In the genomic region with DNA sequence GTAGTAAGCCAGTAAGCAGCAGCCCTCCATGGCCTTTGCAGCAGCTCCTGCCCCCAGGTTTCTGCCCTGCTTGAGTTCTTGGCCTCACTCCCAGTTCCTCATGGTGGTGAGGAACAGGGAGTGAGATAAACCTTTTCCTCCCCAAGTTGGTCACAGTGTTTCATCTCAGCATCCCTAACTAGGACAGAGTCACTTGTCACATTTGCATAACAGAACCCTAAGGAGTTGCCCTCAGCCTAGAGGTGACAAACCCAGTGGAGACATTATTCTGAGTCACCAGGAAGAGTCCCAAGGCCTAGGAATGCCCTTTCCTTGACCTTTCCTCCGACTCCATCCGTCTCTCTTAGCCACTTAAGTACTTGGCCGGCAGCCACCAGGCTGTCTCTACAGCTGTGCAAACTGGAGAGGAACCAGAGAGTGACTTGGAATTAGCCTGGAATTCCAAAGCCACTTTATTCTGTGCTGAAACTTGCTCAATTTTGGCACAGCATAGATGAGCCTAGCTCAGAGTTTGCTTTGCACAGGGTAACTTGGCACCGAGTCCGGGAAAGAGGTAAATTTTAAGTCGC, we compare ENCODE assay signal across 9 mouse cellular contexts.
DNase-seq lines count a peak whose midpoint lies in the region; ATAC-seq lines count a peak whose summit lies in the region.
"Had no signal": no experiment of that assay in that cellular context is flagged by ENCODE, and none has a peak within 500 bp of the region (broad histone marks: within the 10 kb centered on the region; RNA-seq: fewer than 3 reads in every experiment).

No protein-coding gene starts in this region.

- H3K27ac ChIP-seq in intestine, embryonic 14.5 days (ENCODE audit: low read depth) = peak overlapping the region; percentile 33; the same call in 1 of the 2 replicates

- H3K27me3 ChIP-seq in intestine, embryonic 14.5 days (replicated peaks; ENCODE audit: control insufficient read depth, insufficient read depth, low read length) = no peaks in the 10 kb centered on the region
- H3K27me3 ChIP-seq: CH12.LX had no signal

- H3K4me1 ChIP-seq in intestine, embryonic 14.5 days (replicated peaks; ENCODE audit: control insufficient read depth, insufficient read depth, low read length) = peaks cover 15% of the 10 kb centered on the region

- ATAC-seq in intestine, embryonic 14.5 days (replicated peaks; ENCODE audit: low FRiP score, low TSS enrichment, low read depth) = peak; percentile 83
- no peak for ATAC-seq in megakaryocyte progenitor cell, adult 5-6 weeks (replicated peaks; ENCODE audit: poor library complexity)

- 13% methylated on average over 6 of the region's 6 CpGs for WGBS in intestine, embryonic 14.5 days

- H3K9ac ChIP-seq in intestine, embryonic 14.5 days (ENCODE audit: low read length) = no peak overlapping the region

- peak; percentile 39 for DNase-seq in layer of hippocampus, adult 11-12 months (ENCODE audit: low spot score)
- no peak for DNase-seq in layer of hippocampus, adult 9-10 months (ENCODE audit: low spot score)
- DNase-seq in cerebellum, postnatal 10 days = peak; percentile 34 to 54
- peak; percentile 51 to 70 for DNase-seq in gastrocnemius, adult 8-10 months (ENCODE audit: low spot score in 2 of 2)
- DNase-seq in intestine, embryonic 14.5 days (ENCODE audit: low spot score) = peak; percentile 93
- DNase-seq in left cerebral cortex, postnatal 14 days (ENCODE audit: low spot score in 2 of 2) = peak; percentile 37 to 39
- DNase-seq in ovary, adult 18-20 months (ENCODE audit: low spot score) = peak; percentile 68

- intact Hi-C loops in left cerebral cortex, postnatal 14 days (cut with DNase I) = no loop called here

- no peaks in the 10 kb centered on the region for H3K9me3 ChIP-seq in intestine, embryonic 14.5 days (ENCODE audit: control insufficient read depth, low read length)

- no peak overlapping the region; the same call in 1 of the 2 replicates for H3K4me2 ChIP-seq in intestine, embryonic 14.5 days (ENCODE audit: low read length)

- no peak overlapping the region for H3K4me3 ChIP-seq in intestine, embryonic 14.5 days (ENCODE audit: low read depth, low read length)

- H3K36me3 ChIP-seq in intestine, embryonic 14.5 days (ENCODE audit: control insufficient read depth, insufficient read depth, low read length) = no peaks in the 10 kb centered on the region
